Mouse (Mus musculus): Measurements from ENCODE around the gene 2310022A10Rik.

2310022A10Rik gene

GRCm38 (mm10) chr7:27590088-27590487 is 37.1 kb downstream of the 2310022A10Rik start:
- in situ Hi-C loops (cut with MboI; ENCODE audit: low sequenced_read_pairs), result no loop called here

- in situ Hi-C loops (cut with MboI; ENCODE audit: low sequenced_read_pairs), result no loop called here
Measured at GRCm38 (mm10) chr7:27590566-27591213, 37.7 kb downstream of the 2310022A10Rik start.

- in situ Hi-C loops (cut with MboI; ENCODE audit: low sequenced_read_pairs), result no loop called here
Measured at GRCm38 (mm10) chr7:27591266-27592216, 38.5 kb downstream of the 2310022A10Rik start, which contains the start of gene Akt2. Gene Akt2, plus strand, starts transcription at chr7:27591552.

GRCm38 (mm10) chr7:27592217-27592929 is 39.3 kb downstream of the 2310022A10Rik start:
- in situ Hi-C loops (cut with MboI; ENCODE audit: low sequenced_read_pairs), result no loop called here

- in situ Hi-C loops (cut with MboI; ENCODE audit: low sequenced_read_pairs), result no loop called here
Measured at GRCm38 (mm10) chr7:27592934-27593645, 40.1 kb downstream of the 2310022A10Rik start.

- in situ Hi-C loops (cut with MboI; ENCODE audit: low sequenced_read_pairs), result no loop called here
Measured at GRCm38 (mm10) chr7:27596586-27597503, 43.8 kb downstream of the 2310022A10Rik start.

- in situ Hi-C loops (cut with MboI; ENCODE audit: low sequenced_read_pairs), result no loop called here
Measured at GRCm38 (mm10) chr7:27598053-27598452, 45.0 kb downstream of the 2310022A10Rik start.

- in situ Hi-C loops (cut with MboI; ENCODE audit: low sequenced_read_pairs), result no loop called here
Measured at GRCm38 (mm10) chr7:27601628-27602027, 48.6 kb downstream of the 2310022A10Rik start.

- in situ Hi-C loops (cut with MboI; ENCODE audit: low sequenced_read_pairs), result no loop called here
Measured at GRCm38 (mm10) chr7:27602161-27602560, 49.1 kb downstream of the 2310022A10Rik start.

- in situ Hi-C loops (cut with MboI; ENCODE audit: low sequenced_read_pairs), result no loop called here
Measured at GRCm38 (mm10) chr7:27602835-27603234, 49.8 kb downstream of the 2310022A10Rik start.

GRCm38 (mm10) chr7:27604661-27605348 is 51.8 kb downstream of the 2310022A10Rik start:
- in situ Hi-C loops (cut with MboI; ENCODE audit: low sequenced_read_pairs), result no loop called here

GRCm38 (mm10) chr7:27605499-27606285 is 52.7 kb downstream of the 2310022A10Rik start:
- in situ Hi-C loops (cut with MboI; ENCODE audit: low sequenced_read_pairs), result no loop called here

- in situ Hi-C loops (cut with MboI; ENCODE audit: low sequenced_read_pairs), result no loop called here
Measured at GRCm38 (mm10) chr7:27606481-27607254, 53.6 kb downstream of the 2310022A10Rik start.

GRCm38 (mm10) chr7:27607580-27607979 is 54.5 kb downstream of the 2310022A10Rik start:
- in situ Hi-C loops (cut with MboI; ENCODE audit: low sequenced_read_pairs), result no loop called here

- in situ Hi-C loops (cut with MboI; ENCODE audit: low sequenced_read_pairs), result no loop called here
Measured at GRCm38 (mm10) chr7:27608130-27608529, 55.1 kb downstream of the 2310022A10Rik start.

- in situ Hi-C loops (cut with MboI; ENCODE audit: low sequenced_read_pairs), result no loop called here
Measured at GRCm38 (mm10) chr7:27609285-27609684, 56.3 kb downstream of the 2310022A10Rik start.

- in situ Hi-C loops (cut with MboI; ENCODE audit: low sequenced_read_pairs), result no loop called here
Measured at GRCm38 (mm10) chr7:27609688-27610087, 56.7 kb downstream of the 2310022A10Rik start.
